Mouse (Mus musculus): ENCODE measurements at regions not wholly inside any gene's neighbourhood (a gene's known extent, or its start where the extent isn't known, plus 50 kb on each side); places are given as distances from the start of the nearest gene placed in this dataset.

GRCm38 (mm10) chr4:22282536-22283323 is 74.6 kb upstream of the Fbxl4 start:
- intact Hi-C loops (cut with DNase I): no loop called here

GRCm38 (mm10) chr4:22292169-22292568 is 65.2 kb upstream of the Fbxl4 start:
- intact Hi-C loops (cut with DNase I): no loop called here

GRCm38 (mm10) chr4:22300206-22300605 is 57.1 kb upstream of the Fbxl4 start:
- intact Hi-C loops (cut with DNase I): no loop called here

- intact Hi-C loops (cut with DNase I): no loop called here
Observed at GRCm38 (mm10) chr4:22301148-22301942, 56.0 kb upstream of the Fbxl4 start.

GRCm38 (mm10) chr4:22301943-22302215 is 55.5 kb upstream of the Fbxl4 start:
- intact Hi-C loops (cut with DNase I): no loop called here

- intact Hi-C loops (cut with DNase I): no loop called here
Observed at GRCm38 (mm10) chr4:22302262-22302661, 55.1 kb upstream of the Fbxl4 start.

Measured in adrenal gland (tissue).